Mouse (Mus musculus): ENCODE measurements around the gene Gm45234.

DNA sequence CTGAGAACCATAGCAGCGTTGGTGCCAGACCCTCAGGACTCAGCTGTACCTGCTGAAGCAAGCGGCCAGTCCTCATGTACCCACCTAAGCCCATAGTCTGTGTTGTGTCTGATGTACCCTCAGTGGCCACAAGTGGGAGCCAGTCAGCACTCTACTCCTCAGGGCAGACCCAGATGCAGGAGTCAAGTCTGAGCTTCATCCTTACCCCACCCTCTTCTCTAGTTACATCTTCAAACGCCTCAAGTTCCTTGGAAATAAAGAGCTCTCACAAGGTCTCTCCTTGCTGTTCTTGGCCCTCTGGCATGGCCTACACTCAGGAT, 53.1 kb downstream of the Gm45234 start:
- peak; percentile 92 for TF ChIP-seq CTCF (IDR thresholded peaks at IDR 0.05; ENCODE audit: low read depth, low read length)
- no peak for TF ChIP-seq TAL1 (conservative IDR thresholded peaks at IDR 0.05; ENCODE audit: low read depth, low read length)
- TF ChIP-seq GATA1 (IDR thresholded peaks at IDR 0.05; ENCODE audit: borderline replicate concordance, low read length), result no peak
